Mouse (Mus musculus) MEL (cell line): Measurements from ENCODE around the gene Fgf23.

Experiments
- CTCF ChIP-seq, 3 experiments: IDR thresholded peaks in 2 of 3; conservative IDR thresholded peaks in 1 of 3; 2 replicates each; pipeline ENCODE4 v1.5.1; 2011 to 2012; ENCODE audit warnings: low read length in 3 of 3, low read depth in 2 of 3, mild to moderate bottlenecking in 2 of 3, improper control_type of control experiment in 1 of 3, inconsistent platforms in 1 of 3, mixed read lengths in 1 of 3, moderate library complexity in 1 of 3; ENCODE audit not compliant: control insufficient read depth in 1 of 3, insufficient read depth in 1 of 3, poor library complexity in 1 of 3, severe bottlenecking in 1 of 3
- EP300 ChIP-seq, 2 experiments: IDR thresholded peaks; 2 replicates each; pipeline ENCODE4 v1.6.1; 2011; ENCODE audit warnings: improper control_type of control experiment in 2 of 2, low read length in 2 of 2, low read depth in 1 of 2, mild to moderate bottlenecking in 1 of 2
- ETS1 ChIP-seq: IDR thresholded peaks from 2 replicates; pipeline ENCODE4 v1.6.1; 2012; ENCODE audit warnings: low read depth, mild to moderate bottlenecking, inconsistent platforms, low read length, improper control_type of control experiment, moderate library complexity
- MAZ ChIP-seq: IDR thresholded peaks from 2 replicates; pipeline ENCODE4 v1.6.1; 2012; ENCODE audit warnings: low read depth, mild to moderate bottlenecking, inconsistent platforms, low read length, improper control_type of control experiment
- POLR2A ChIP-seq, 2 experiments: IDR thresholded peaks; 2 replicates each; pipeline ENCODE4 v1.6.1; 2011 to 2012; ENCODE audit warnings: low read length in 2 of 2, mild to moderate bottlenecking in 2 of 2, control low read depth in 1 of 2, improper control_type of control experiment in 1 of 2, low read depth in 1 of 2, moderate library complexity in 1 of 2; ENCODE audit not compliant: control insufficient read depth in 1 of 2, insufficient read depth in 1 of 2, poor library complexity in 1 of 2
- ZKSCAN1 ChIP-seq: IDR thresholded peaks from 2 replicates; pipeline ENCODE4 v1.6.1; 2012; ENCODE audit warnings: low read depth, mild to moderate bottlenecking, inconsistent platforms, low read length, improper control_type of control experiment, moderate library complexity

DNA sequence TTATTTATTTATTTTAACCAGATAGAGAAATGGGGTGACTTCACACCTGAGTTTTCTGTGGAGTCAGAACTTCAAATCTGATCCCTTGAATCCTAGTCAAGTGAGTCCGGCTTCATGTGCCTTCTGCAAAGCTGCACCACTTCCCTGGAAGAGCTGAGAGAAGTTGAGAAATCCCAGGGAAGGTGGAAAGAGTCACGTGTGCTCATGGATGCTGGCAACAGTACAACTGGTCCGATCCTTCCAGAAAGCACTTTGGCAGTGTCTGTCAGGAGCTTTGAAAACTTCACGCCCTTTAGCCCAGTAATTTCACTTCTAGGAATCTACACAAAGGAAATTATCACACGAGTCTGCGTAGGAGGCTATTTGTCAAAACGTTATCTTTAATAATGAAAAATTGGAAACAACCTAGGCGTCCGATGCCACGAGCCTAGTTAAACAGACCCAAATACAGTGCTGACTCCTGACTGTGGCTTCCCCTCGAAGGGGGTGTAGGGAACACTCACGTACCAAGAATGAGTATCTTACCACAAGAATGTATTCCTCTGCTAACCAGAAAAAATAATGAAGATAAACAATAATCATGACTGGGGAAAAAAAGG lies 15.6 kb upstream of the Fgf23 start:
- TF ChIP-seq ZKSCAN1 (no peak), CTCF (IDR thresholded peaks at IDR 0.05 in 2 of 3, conservative IDR thresholded peaks at IDR 0.05 in 1 of 3; ENCODE audit: control insufficient read depth in 1 of 3, insufficient read depth in 1 of 3, low read depth in 2 of 3, low read length in 3 of 3, poor library complexity in 1 of 3, severe bottlenecking in 1 of 3) (no peak), ETS1 (no peak), POLR2A (IDR thresholded peaks at IDR 0.05; ENCODE audit: control insufficient read depth in 1 of 2, insufficient read depth in 1 of 2, low read depth in 1 of 2, low read length in 2 of 2, poor library complexity in 1 of 2) (no peak), MAZ (no peak), EP300 (IDR thresholded peaks at IDR 0.05; ENCODE audit: low read depth in 1 of 2, low read length in 2 of 2) (no peak)
